ENCODE assay signal across 8 mouse cellular contexts in genomic region chr2:84743561-84743960, GRCm38 (mm10). TPM values are rescaled to one million over a fixed set of nuclear protein-coding genes. Genes with fewer than 3 reads are reported as not detected.
DNase-seq lines count a peak whose midpoint lies in the region; ATAC-seq lines count a peak whose summit lies in the region.

Gene Gm19426, minus strand, starts transcription at chr2:84743655.

- DNase-seq in 3T3-L1 (ENCODE audit: low read depth, low spot score) = peak; percentile 98
- DNase-seq in adrenal gland, adult 8-10 months = peak; percentile 58
- peak; percentile 91 for DNase-seq in embryo, embryonic 11.5 days (ENCODE audit: low read depth, low spot score)
- DNase-seq in heart, adult 11 months = peak; percentile 98
- DNase-seq in limb, embryonic 10.5 days (ENCODE audit: low spot score) = peak; percentile 90
- DNase-seq in mesoderm, embryonic 11.5 days (ENCODE audit: low read depth, low spot score) = peak; percentile 97

- no peaks in the 10 kb centered on the region for H3K27me3 ChIP-seq in intestine, embryonic 15.5 days (replicated peaks)
- H3K27me3 ChIP-seq in limb, embryonic 10.5 days (ENCODE audit: low read depth, poor library complexity, severe bottlenecking) = 0 out of 2 replicates have a peak, but pooled peaks cover 5% of the 10 kb centered on the region
- no peaks in the 10 kb centered on the region for H3K27me3 ChIP-seq in stomach, embryonic 15.5 days (replicated peaks)

- H3K4me1 ChIP-seq in intestine, embryonic 15.5 days (replicated peaks) = peaks cover 40% of the 10 kb centered on the region
- peaks cover 49% of the 10 kb centered on the region for H3K4me1 ChIP-seq in limb, embryonic 10.5 days
- H3K4me1 ChIP-seq in stomach, embryonic 15.5 days = peaks cover 38% of the 10 kb centered on the region

- no peaks in the 10 kb centered on the region for H3K36me3 ChIP-seq in intestine, embryonic 15.5 days
- peaks cover 26% of the 10 kb centered on the region for H3K36me3 ChIP-seq in limb, embryonic 10.5 days
- peaks cover 10% of the 10 kb centered on the region; the same call in 1 of the 2 replicates for H3K36me3 ChIP-seq in stomach, embryonic 15.5 days

- H3K9ac ChIP-seq in intestine, embryonic 15.5 days = peak within 1 kb of the TSS; percentile 99
- peak within 1 kb of the TSS; percentile 98 for H3K9ac ChIP-seq in stomach, embryonic 15.5 days

- peak within 1 kb of the TSS; percentile 90 for H3K4me3 ChIP-seq in intestine, embryonic 15.5 days (replicated peaks)
- H3K4me3 ChIP-seq in limb, embryonic 10.5 days = peak within 1 kb of the TSS; percentile 95
- H3K4me3 ChIP-seq in stomach, embryonic 15.5 days (replicated peaks) = peak within 1 kb of the TSS; percentile 95

- H3K27ac ChIP-seq in intestine, embryonic 15.5 days = peak within 1 kb of the TSS; percentile 99
- peak within 1 kb of the TSS; percentile 100 for H3K27ac ChIP-seq in limb, embryonic 10.5 days
- peak within 1 kb of the TSS; percentile 99 for H3K27ac ChIP-seq in stomach, embryonic 15.5 days

- 1% methylated on average over 25 of the region's 25 CpGs for WGBS in intestine, embryonic 15.5 days
- under 1% methylated on average over 25 of the region's 25 CpGs for WGBS in limb, embryonic 10.5 days
- under 1% methylated on average over 25 of the region's 25 CpGs for WGBS in stomach, embryonic 15.5 days

- peak; percentile 95 for ATAC-seq in intestine, embryonic 15.5 days
- ATAC-seq in stomach, embryonic 15.5 days (ENCODE audit: insufficient read depth, low FRiP score, low read depth) = peak; percentile 92

- H3K9me3 ChIP-seq in intestine, embryonic 15.5 days = no peaks in the 10 kb centered on the region
- H3K9me3 ChIP-seq in limb, embryonic 10.5 days (replicated peaks) = no peaks in the 10 kb centered on the region
- no peaks in the 10 kb centered on the region for H3K9me3 ChIP-seq in stomach, embryonic 15.5 days

- H3K4me2 ChIP-seq in intestine, embryonic 15.5 days (replicated peaks) = peak within 1 kb of the TSS; percentile 76
- peak within 1 kb of the TSS; percentile 80 for H3K4me2 ChIP-seq in stomach, embryonic 15.5 days

RNA-seq across cellular contexts. Expression of gene Gm19426, which starts in this region (rescaled TPM):
- total RNA-seq in adrenal gland, adult 8-10 months (2022) = 1 to 10 TPM; 1.7 to 4.3 (median 2.8) TPM
- polyA plus RNA-seq in intestine, embryonic 15.5 days (2015; fragmentation: Nextera tagmentation; extraction: Ambion mirVana) = 5.5 and 6.1 TPM in 2 replicates
- 7.6 and 8.2 TPM in 2 replicates for polyA plus RNA-seq in limb, embryonic 10.5 days (2016; fragmentation: Nextera tagmentation; extraction: Ambion mirVana)
- polyA plus RNA-seq in stomach, embryonic 15.5 days (2015; fragmentation: Nextera tagmentation; extraction: Ambion mirVana) = 6.7 and 7.2 TPM in 2 replicates

Comparison
In these comparisons a context has a peak if more than half of its experiments do, and no peak if none do; other contexts are left out.
1. Peak in every context shown above with its lines: DNase-seq, ATAC-seq, H3K4me3 ChIP-seq and H3K27ac ChIP-seq.